Mouse (Mus musculus): ENCODE data around the gene Hebp1. TPM values are rescaled to one million over a fixed set of nuclear protein-coding genes. Genes with fewer than 3 reads are reported as not detected.
A peak's percentile ranks its signal among the peaks of the same experiment; 100 is the strongest.

The Hebp1 gene
- total RNA-seq, 2 experiments from 2014 or later, result 38.5 to 41.6 TPM

GRCm38 (mm10) chr6:135200122-135200957 is 2.5 kb upstream of the Hebp1 start:
- intact Hi-C loops (cut with DNase I), result no loop called here
- DNase-seq (ENCODE audit: low spot score in 2 of 2), result peak; percentile 41 to 72

GRCm38 (mm10) chr6:135198726-135199125 is 904 bp upstream of the Hebp1 start:
- intact Hi-C loops (cut with DNase I), result no loop called here
- DNase-seq (ENCODE audit: low spot score in 2 of 2), result no peak

GRCm38 (mm10) chr6:135197446-135197845 is 376 bp downstream of the Hebp1 start:
- intact Hi-C loops (cut with DNase I), result no loop called here

GRCm38 (mm10) chr6:135196707-135197106 is 1.1 kb downstream of the Hebp1 start:
- no peak for DNase-seq (ENCODE audit: low spot score in 2 of 2)
- intact Hi-C loops (cut with DNase I), result no loop called here

More at GRCm38 (mm10) chr6:135197446-135197845, 376 bp downstream of the Hebp1 start:
- no peak for DNase-seq (ENCODE audit: low spot score in 2 of 2)

GRCm38 (mm10) chr6:135194907-135195306 is 2.9 kb downstream of the Hebp1 start:
- DNase-seq (ENCODE audit: low spot score in 2 of 2), result no peak
- intact Hi-C loops (cut with DNase I), result no loop called here

- DNase-seq (ENCODE audit: low spot score in 2 of 2), result no peak
- intact Hi-C loops (cut with DNase I), result no loop called here
These were observed 4.1 kb downstream of the Hebp1 start for GRCm38 (mm10) chr6:135193733-135194132.

- intact Hi-C loops (cut with DNase I), result no loop called here
These were observed 4.8 kb downstream of the Hebp1 start for GRCm38 (mm10) chr6:135192993-135193392.

GRCm38 (mm10) chr6:135191906-135192305 is 5.9 kb downstream of the Hebp1 start:
- intact Hi-C loops (cut with DNase I), result no loop called here
- no peak for DNase-seq (ENCODE audit: low spot score in 2 of 2)

More at GRCm38 (mm10) chr6:135192993-135193392, 4.8 kb downstream of the Hebp1 start:
- DNase-seq (ENCODE audit: low spot score in 2 of 2), result no peak

GRCm38 (mm10) chr6:135190122-135190521 is 7.7 kb downstream of the Hebp1 start:
- DNase-seq (ENCODE audit: low spot score in 2 of 2), result no peak
- intact Hi-C loops (cut with DNase I), result no loop called here

GRCm38 (mm10) chr6:135188629-135189028 is 9.2 kb downstream of the Hebp1 start:
- intact Hi-C loops (cut with DNase I), result no loop called here

GRCm38 (mm10) chr6:135187076-135187917 is 10.5 kb downstream of the Hebp1 start:
- intact Hi-C loops (cut with DNase I), result no loop called here
- DNase-seq (ENCODE audit: low spot score in 2 of 2), result no peak

More at GRCm38 (mm10) chr6:135188629-135189028, 9.2 kb downstream of the Hebp1 start:
- no peak for DNase-seq (ENCODE audit: low spot score in 2 of 2)

GRCm38 (mm10) chr6:135183961-135184360 is 13.9 kb downstream of the Hebp1 start:
- no peak for DNase-seq (ENCODE audit: low spot score in 2 of 2)
- intact Hi-C loops (cut with DNase I), result no loop called here

GRCm38 (mm10) chr6:135182925-135183324 is 14.9 kb downstream of the Hebp1 start:
- intact Hi-C loops (cut with DNase I), result no loop called here
- DNase-seq (ENCODE audit: low spot score in 2 of 2), result no peak

- intact Hi-C loops (cut with DNase I), result no loop called here
These were observed 19.2 kb downstream of the Hebp1 start for GRCm38 (mm10) chr6:135178599-135178998.

GRCm38 (mm10) chr6:135177271-135177670 is 20.6 kb downstream of the Hebp1 start:
- no peak for DNase-seq (ENCODE audit: low spot score in 2 of 2)
- intact Hi-C loops (cut with DNase I), result no loop called here

More at GRCm38 (mm10) chr6:135178599-135178998, 19.2 kb downstream of the Hebp1 start:
- DNase-seq (ENCODE audit: low spot score in 2 of 2), result no peak

GRCm38 (mm10) chr6:135175014-135175413 is 22.8 kb downstream of the Hebp1 start:
- peak in 1 of 2 experiments; percentile 27 for DNase-seq (ENCODE audit: low spot score in 2 of 2)
- intact Hi-C loops (cut with DNase I), result no loop called here

GRCm38 (mm10) chr6:135171736-135172135 is 26.1 kb downstream of the Hebp1 start:
- no peak for DNase-seq (ENCODE audit: low spot score in 2 of 2)
- intact Hi-C loops (cut with DNase I), result no loop called here

GRCm38 (mm10) chr6:135169246-135169645 is 28.6 kb downstream of the Hebp1 start:
- intact Hi-C loops (cut with DNase I), result no loop called here
- no peak for DNase-seq (ENCODE audit: low spot score in 2 of 2)

GRCm38 (mm10) chr6:135168471-135168870 is 29.4 kb downstream of the Hebp1 start:
- intact Hi-C loops (cut with DNase I), result no loop called here

More at GRCm38 (mm10) chr6:135168471-135168870, 29.4 kb downstream of the Hebp1 start:
- DNase-seq (ENCODE audit: low spot score in 2 of 2), result no peak

All from left cerebral cortex, postnatal 14 days (tissue).